Mouse (Mus musculus): ENCODE measurements around the gene Dcp1b. TPM values are rescaled to one million over a fixed set of nuclear protein-coding genes. Genes with fewer than 3 reads are reported as not detected.
A peak's percentile ranks its signal among the peaks of the same experiment; 100 is the strongest.

Gene Dcp1b
- polyA plus RNA-seq, 1 experiment from 2014 or later, result 6.4 TPM

- H3K9me3 ChIP-seq (ENCODE audit: control insufficient read depth, low read length), result no peaks in the 10 kb centered on the region
- no peak for ATAC-seq
- no peak overlapping the region for H3K4me3 ChIP-seq (ENCODE audit: low read length)
- no peak overlapping the region for H3K9ac ChIP-seq (ENCODE audit: low read depth, low read length)
- H3K27me3 ChIP-seq (replicated peaks; ENCODE audit: control insufficient read depth, insufficient read depth, low read length), result no peaks in the 10 kb centered on the region
- H3K4me1 ChIP-seq (ENCODE audit: control insufficient read depth, insufficient read depth, low read length), result peaks cover 3% of the 10 kb centered on the region; the same call in 1 of the 2 replicates
- H3K27ac ChIP-seq (ENCODE audit: low read length), result no peak overlapping the region
- no peaks in the 10 kb centered on the region for H3K36me3 ChIP-seq (ENCODE audit: control insufficient read depth, insufficient read depth, low read length)
- no peak overlapping the region for H3K4me2 ChIP-seq (ENCODE audit: low read depth, low read length)
- 89% methylated on average over 4 of the region's 4 CpGs for WGBS
These were observed 16.4 kb downstream of the Dcp1b start for GRCm38 (mm10) chr6:119191478-119191877.

- H3K9ac ChIP-seq (ENCODE audit: low read depth, low read length), result no peak overlapping the region
- peak overlapping the region; percentile 72; the same call in 1 of the 2 replicates for H3K27ac ChIP-seq (ENCODE audit: low read length)
- 0 out of 2 replicates have a peak, but pooled peaks have one; percentile 23 for ATAC-seq
These were observed 18.6 kb downstream of the Dcp1b start for GRCm38 (mm10) chr6:119193571-119194154.

GRCm38 (mm10) chr6:119194161-119194560 lies 19.1 kb downstream of the Dcp1b start:
- no peaks in the 10 kb centered on the region for H3K27me3 ChIP-seq (replicated peaks; ENCODE audit: control insufficient read depth, insufficient read depth, low read length)
- H3K4me2 ChIP-seq (ENCODE audit: low read depth, low read length), result no peak overlapping the region
- WGBS, result 65% methylated on average over 9 of the region's 9 CpGs
- peaks cover 3% of the 10 kb centered on the region; the same call in 1 of the 2 replicates for H3K4me1 ChIP-seq (ENCODE audit: control insufficient read depth, insufficient read depth, low read length)
- H3K4me3 ChIP-seq (ENCODE audit: low read length), result no peak overlapping the region
- no peaks in the 10 kb centered on the region for H3K9me3 ChIP-seq (ENCODE audit: control insufficient read depth, low read length)
- no peak for ATAC-seq
- H3K9ac ChIP-seq (ENCODE audit: low read depth, low read length), result no peak overlapping the region
- no peaks in the 10 kb centered on the region for H3K36me3 ChIP-seq (ENCODE audit: control insufficient read depth, insufficient read depth, low read length)
- H3K27ac ChIP-seq (ENCODE audit: low read length), result peak overlapping the region; percentile 72

More at GRCm38 (mm10) chr6:119193571-119194154, 18.6 kb downstream of the Dcp1b start:
- Histone ChIP-seq H3K9me3 (ENCODE audit: control insufficient read depth, low read length) (no peaks in the 10 kb centered on the region), H3K4me2 (ENCODE audit: low read depth, low read length) (no peak overlapping the region), H3K27me3 (replicated peaks; ENCODE audit: control insufficient read depth, insufficient read depth, low read length) (no peaks in the 10 kb centered on the region), H3K36me3 (ENCODE audit: control insufficient read depth, insufficient read depth, low read length) (no peaks in the 10 kb centered on the region), H3K4me1 (ENCODE audit: control insufficient read depth, insufficient read depth, low read length) (peaks cover 3% of the 10 kb centered on the region; the same call in 1 of the 2 replicates), H3K4me3 (ENCODE audit: low read length) (no peak overlapping the region)
- WGBS, result 52% methylated on average over 15 of the region's 15 CpGs

- WGBS, result 64% methylated on average over 7 of the region's 7 CpGs
- Histone ChIP-seq H3K4me3 (ENCODE audit: low read length) (no peak overlapping the region), H3K9me3 (ENCODE audit: control insufficient read depth, low read length) (no peaks in the 10 kb centered on the region), H3K36me3 (ENCODE audit: control insufficient read depth, insufficient read depth, low read length) (no peaks in the 10 kb centered on the region), H3K27me3 (replicated peaks; ENCODE audit: control insufficient read depth, insufficient read depth, low read length) (no peaks in the 10 kb centered on the region), H3K27ac (ENCODE audit: low read length) (peak overlapping the region; percentile 72), H3K9ac (ENCODE audit: low read depth, low read length) (no peak overlapping the region), H3K4me1 (ENCODE audit: control insufficient read depth, insufficient read depth, low read length) (peaks cover 3% of the 10 kb centered on the region; the same call in 1 of the 2 replicates), H3K4me2 (ENCODE audit: low read depth, low read length) (no peak overlapping the region)
- ATAC-seq, result no peak
These were observed 19.5 kb downstream of the Dcp1b start for GRCm38 (mm10) chr6:119194601-119195000.

- H3K36me3 ChIP-seq (ENCODE audit: control insufficient read depth, insufficient read depth, low read length), result no peaks in the 10 kb centered on the region; the same call in 1 of the 2 replicates
- no peaks in the 10 kb centered on the region for H3K27me3 ChIP-seq (replicated peaks; ENCODE audit: control insufficient read depth, insufficient read depth, low read length)
- 0 out of 2 replicates have a peak within 1 kb of the TSS, but pooled peaks have one; percentile 23 for H3K27ac ChIP-seq (ENCODE audit: low read length)
- ATAC-seq, result peak; percentile 54
- H3K9ac ChIP-seq (ENCODE audit: low read depth, low read length), result no peak within 1 kb of the TSS
- H3K9me3 ChIP-seq (ENCODE audit: control insufficient read depth, low read length), result no peaks in the 10 kb centered on the region
- WGBS, result 48% methylated on average over 17 of the region's 17 CpGs
- no peak within 1 kb of the TSS for H3K4me3 ChIP-seq (ENCODE audit: low read length)
- peaks cover 10% of the 10 kb centered on the region; the same call in 1 of the 2 replicates for H3K4me1 ChIP-seq (ENCODE audit: control insufficient read depth, insufficient read depth, low read length)
- no peak within 1 kb of the TSS for H3K4me2 ChIP-seq (ENCODE audit: low read depth, low read length)
These were observed 21.6 kb downstream of the Dcp1b start, which contains the start of gene Cacna1c for GRCm38 (mm10) chr6:119196382-119197305. Cacna1c (minus strand) TSS chr6:119196418.

- peaks cover 10% of the 10 kb centered on the region; the same call in 1 of the 2 replicates for H3K4me1 ChIP-seq (ENCODE audit: control insufficient read depth, insufficient read depth, low read length)
- WGBS, result 55% methylated on average over 15 of the region's 15 CpGs
- ATAC-seq, result no peak
- H3K4me2 ChIP-seq (ENCODE audit: low read depth, low read length), result no peak overlapping the region
- no peak overlapping the region for H3K27ac ChIP-seq (ENCODE audit: low read length)
- H3K36me3 ChIP-seq (ENCODE audit: control insufficient read depth, insufficient read depth, low read length), result no peaks in the 10 kb centered on the region; the same call in 1 of the 2 replicates
- H3K9ac ChIP-seq (ENCODE audit: low read depth, low read length), result no peak overlapping the region
- H3K9me3 ChIP-seq (ENCODE audit: control insufficient read depth, low read length), result no peaks in the 10 kb centered on the region
- H3K4me3 ChIP-seq (ENCODE audit: low read length), result no peak overlapping the region
- H3K27me3 ChIP-seq (replicated peaks; ENCODE audit: control insufficient read depth, insufficient read depth, low read length), result no peaks in the 10 kb centered on the region
These were observed 23.7 kb downstream of the Dcp1b start for GRCm38 (mm10) chr6:119198534-119199273.

GRCm38 (mm10) chr6:119199274-119199879 lies 24.3 kb downstream of the Dcp1b start:
- Histone ChIP-seq H3K36me3 (ENCODE audit: control insufficient read depth, insufficient read depth, low read length) (no peaks in the 10 kb centered on the region; the same call in 1 of the 2 replicates), H3K9me3 (ENCODE audit: control insufficient read depth, low read length) (no peaks in the 10 kb centered on the region), H3K9ac (ENCODE audit: low read depth, low read length) (no peak overlapping the region), H3K4me1 (ENCODE audit: control insufficient read depth, insufficient read depth, low read length) (peaks cover 10% of the 10 kb centered on the region; the same call in 1 of the 2 replicates), H3K27ac (ENCODE audit: low read length) (no peak overlapping the region), H3K27me3 (replicated peaks; ENCODE audit: control insufficient read depth, insufficient read depth, low read length) (no peaks in the 10 kb centered on the region), H3K4me2 (ENCODE audit: low read depth, low read length) (no peak overlapping the region), H3K4me3 (ENCODE audit: low read length) (no peak overlapping the region)
- WGBS, result 48% methylated on average over 8 of the region's 8 CpGs
- no peak for ATAC-seq

- H3K9ac ChIP-seq (ENCODE audit: low read depth, low read length), result no peak overlapping the region
- no peaks in the 10 kb centered on the region; the same call in 1 of the 2 replicates for H3K36me3 ChIP-seq (ENCODE audit: control insufficient read depth, insufficient read depth, low read length)
- H3K27me3 ChIP-seq (replicated peaks; ENCODE audit: control insufficient read depth, insufficient read depth, low read length), result no peaks in the 10 kb centered on the region
- 60% methylated on average over 5 of the region's 5 CpGs for WGBS
- H3K9me3 ChIP-seq (ENCODE audit: control insufficient read depth, low read length), result no peaks in the 10 kb centered on the region
- peaks cover 10% of the 10 kb centered on the region; the same call in 1 of the 2 replicates for H3K4me1 ChIP-seq (ENCODE audit: control insufficient read depth, insufficient read depth, low read length)
- no peak overlapping the region for H3K4me2 ChIP-seq (ENCODE audit: low read depth, low read length)
- H3K4me3 ChIP-seq (ENCODE audit: low read length), result no peak overlapping the region
- 0 out of 2 replicates have a peak overlapping the region, but pooled peaks have one; percentile 26 for H3K27ac ChIP-seq (ENCODE audit: low read length)
- peak; percentile 85 for ATAC-seq
These were observed 25.3 kb downstream of the Dcp1b start for GRCm38 (mm10) chr6:119200362-119200761.
